Mouse (Mus musculus) liver, embryonic 16.5 days (tissue): ENCODE measurements around the gene Cops4. TPM values are rescaled to one million over a fixed set of nuclear protein-coding genes. Genes with fewer than 3 reads are reported as not detected.

Source experiments
- ATAC-seq: fragments of 200-750 bp; cut with Nextera tagmentation; 2 replicates; pipeline ENCODE4 v1.8.0; 2017; ENCODE audit warnings: low read depth, mild to moderate bottlenecking, moderate number of reproducible peaks, moderate library complexity
- H3K27ac ChIP-seq: fragments of 300-500 bp; sonication (generic); 2 replicates; pipeline ENCODE4 v1.5.1; 2014; ENCODE audit warnings: mild to moderate bottlenecking, low read length
- H3K27me3 ChIP-seq: fragments of 300-500 bp; sonication (generic); 2 replicates; pipeline ENCODE4 v1.6.1; 2014; ENCODE audit warnings: low read depth, low read length, mixed read lengths; ENCODE audit not compliant: control insufficient read depth, insufficient read depth
- H3K36me3 ChIP-seq: fragments of 300-500 bp; sonication (generic); 2 replicates; pipeline ENCODE4 v1.6.1; 2014; ENCODE audit warnings: mild to moderate bottlenecking; ENCODE audit not compliant: control insufficient read depth, insufficient read depth
- H3K4me1 ChIP-seq: fragments of 300-500 bp; sonication (generic); 2 replicates; pipeline ENCODE4 v1.6.1; 2014; ENCODE audit warnings: low read depth, low read length, mixed read lengths; ENCODE audit not compliant: control insufficient read depth
- H3K4me2 ChIP-seq: fragments of 300-500 bp; sonication (generic); 2 replicates; pipeline ENCODE4 v1.6.1; 2014; ENCODE audit warnings: low read depth, low read length, mixed read lengths
- H3K4me3 ChIP-seq: fragments of 300-500 bp; sonication (generic); 2 replicates; pipeline ENCODE4 v1.5.1; 2014; ENCODE audit warnings: low read depth, mild to moderate bottlenecking, low read length
- H3K9ac ChIP-seq: fragments of 300-500 bp; sonication (generic); 2 replicates; pipeline ENCODE4 v1.6.1; 2014; ENCODE audit warnings: low read depth, low read length
- H3K9me3 ChIP-seq: fragments of 300-500 bp; sonication (generic); replicated peaks from 2 replicates; pipeline ENCODE4 v1.6.1; 2016; ENCODE audit warnings: low read length; ENCODE audit not compliant: control insufficient read depth
- WGBS: fragments of 180-500 bp; shearing (Covaris S2); extraction: QIAGEN DNeasy Blood & Tissue Kit; methylation state at CpG from one replicate; pipeline ENCODE4 v1.1.7; 2014; ENCODE audit not compliant: insufficient replicate concordance; 5-methylcytosine and 5-hydroxymethylcytosine counted together
- polyA plus RNA-seq: library from polyadenylated mRNA; unstranded; fragments of >200 nt; fragmentation: Nextera tagmentation; extraction: Ambion mirVana; gene quantifications from 2 replicates; pipeline ENCODE4 v1.2.1, GENCODE M21; 2015

Cops4 gene
- polyA plus RNA-seq: 59.1 and 66.6 TPM in 2 replicates

GRCm38 (mm10) chr5:100518049-100519026 lies at the start of gene Cops4:
Gene Cops4, plus strand, starts transcription at chr5:100518309.
- peak within 1 kb of the TSS; percentile 85 for H3K4me3 ChIP-seq
- H3K27me3 ChIP-seq: no peaks in the 10 kb centered on the region
- H3K9ac ChIP-seq: peak within 1 kb of the TSS; percentile 74
- WGBS: under 1% methylated on average over 64 of the region's 64 CpGs
- peak; percentile 100 for ATAC-seq
- H3K36me3 ChIP-seq: no peaks in the 10 kb centered on the region
- no peaks in the 10 kb centered on the region for H3K9me3 ChIP-seq
- peak within 1 kb of the TSS; percentile 84 for H3K4me2 ChIP-seq
- H3K4me1 ChIP-seq: peaks cover 11% of the 10 kb centered on the region
- peak within 1 kb of the TSS; percentile 74 for H3K27ac ChIP-seq

GRCm38 (mm10) chr5:100476328-100476727 lies 41.8 kb upstream of the Cops4 start:
- peaks cover 26% of the 10 kb centered on the region for H3K36me3 ChIP-seq
- no peak overlapping the region for H3K27ac ChIP-seq
- no peaks in the 10 kb centered on the region for H3K27me3 ChIP-seq
- H3K4me3 ChIP-seq: no peak overlapping the region
- ATAC-seq: no peak
- H3K9me3 ChIP-seq: no peaks in the 10 kb centered on the region
- H3K4me1 ChIP-seq: no peaks in the 10 kb centered on the region
- 55% methylated on average over 3 of the region's 3 CpGs for WGBS
- H3K4me2 ChIP-seq: no peak overlapping the region
- no peak overlapping the region for H3K9ac ChIP-seq

- Histone ChIP-seq H3K27ac (no peak overlapping the region), H3K36me3 (peaks cover 20% of the 10 kb centered on the region), H3K27me3 (no peaks in the 10 kb centered on the region), H3K4me1 (no peaks in the 10 kb centered on the region), H3K4me2 (no peak overlapping the region), H3K9ac (no peak overlapping the region), H3K4me3 (no peak overlapping the region), H3K9me3 (no peaks in the 10 kb centered on the region)
- WGBS: 44% methylated on average over 9 of the region's 9 CpGs
- ATAC-seq: no peak
Observed at GRCm38 (mm10) chr5:100477604-100478003, 40.5 kb upstream of the Cops4 start.

GRCm38 (mm10) chr5:100483569-100483968 lies 34.5 kb upstream of the Cops4 start:
- no peak overlapping the region for H3K4me3 ChIP-seq
- ATAC-seq: no peak
- H3K4me2 ChIP-seq: no peak overlapping the region
- H3K9ac ChIP-seq: no peak overlapping the region
- H3K27ac ChIP-seq: no peak overlapping the region
- H3K36me3 ChIP-seq: peaks cover 10% of the 10 kb centered on the region
- no peaks in the 10 kb centered on the region for H3K9me3 ChIP-seq
- H3K4me1 ChIP-seq: no peaks in the 10 kb centered on the region
- no peaks in the 10 kb centered on the region for H3K27me3 ChIP-seq

GRCm38 (mm10) chr5:100487120-100487519 lies 31.0 kb upstream of the Cops4 start:
- Histone ChIP-seq H3K36me3 (peaks cover 7% of the 10 kb centered on the region; the same call in 1 of the 2 replicates), H3K9ac (no peak overlapping the region), H3K4me2 (no peak overlapping the region), H3K4me1 (no peaks in the 10 kb centered on the region), H3K27ac (no peak overlapping the region), H3K4me3 (no peak overlapping the region), H3K9me3 (no peaks in the 10 kb centered on the region), H3K27me3 (no peaks in the 10 kb centered on the region)
- ATAC-seq: no peak
- WGBS: 66% methylated on average over 2 of the region's 2 CpGs

- no peaks in the 10 kb centered on the region for H3K4me1 ChIP-seq
- no peak overlapping the region for H3K27ac ChIP-seq
- no peaks in the 10 kb centered on the region for H3K9me3 ChIP-seq
- no peak overlapping the region for H3K4me2 ChIP-seq
- H3K27me3 ChIP-seq: no peaks in the 10 kb centered on the region
- no peak overlapping the region for H3K4me3 ChIP-seq
- ATAC-seq: no peak
- 86% methylated on average over 3 of the region's 3 CpGs for WGBS
- H3K36me3 ChIP-seq: peaks cover 7% of the 10 kb centered on the region; the same call in 1 of the 2 replicates
- H3K9ac ChIP-seq: no peak overlapping the region
Observed at GRCm38 (mm10) chr5:100488231-100488630, 29.9 kb upstream of the Cops4 start.

- no peaks in the 10 kb centered on the region for H3K4me1 ChIP-seq
- no peaks in the 10 kb centered on the region for H3K27me3 ChIP-seq
- no peak overlapping the region for H3K9ac ChIP-seq
- WGBS: 36% methylated on average over 2 of the region's 2 CpGs
- no peaks in the 10 kb centered on the region for H3K9me3 ChIP-seq
- H3K4me2 ChIP-seq: no peak overlapping the region
- no peak overlapping the region for H3K27ac ChIP-seq
- H3K4me3 ChIP-seq: no peak overlapping the region
- no peak for ATAC-seq
- H3K36me3 ChIP-seq: peaks cover 7% of the 10 kb centered on the region; the same call in 1 of the 2 replicates
Observed at GRCm38 (mm10) chr5:100489340-100489739, 28.8 kb upstream of the Cops4 start.

- no peaks in the 10 kb centered on the region for H3K4me1 ChIP-seq
- no peaks in the 10 kb centered on the region for H3K36me3 ChIP-seq
- no peaks in the 10 kb centered on the region for H3K9me3 ChIP-seq
- no peak overlapping the region for H3K9ac ChIP-seq
- no peak overlapping the region for H3K4me3 ChIP-seq
- no peaks in the 10 kb centered on the region for H3K27me3 ChIP-seq
- no peak overlapping the region for H3K27ac ChIP-seq
- 66% methylated on average over 4 of the region's 4 CpGs for WGBS
- no peak overlapping the region for H3K4me2 ChIP-seq
- ATAC-seq: no peak
Observed at GRCm38 (mm10) chr5:100491704-100492103, 26.4 kb upstream of the Cops4 start.
